Mouse (Mus musculus): ENCODE results near the gene Ptpn6.

- TF ChIP-seq POLR2A (IDR thresholded peaks at IDR 0.05; ENCODE audit: extremely low read depth, insufficient read depth, low read length) (no peak), CTCF (IDR thresholded peaks at IDR 0.05; ENCODE audit: extremely low read depth, insufficient read depth, low read length) (no peak)
Measured at GRCm38 (mm10) chr6:124782436-124782835, 43.9 kb upstream of the Ptpn6 start.
